Mouse (Mus musculus): ENCODE data around the gene Spef1. TPM values are rescaled to one million over a fixed set of nuclear protein-coding genes. Genes with fewer than 3 reads are reported as not detected.

Gene Spef1
- polyA plus RNA-seq, 1 experiment from 2014 or later, result 5.1 TPM

- Histone ChIP-seq H3K36me3 (ENCODE audit: control insufficient read depth, insufficient read depth, low read length) (peaks cover 47% of the 10 kb centered on the region), H3K9ac (ENCODE audit: low read depth, low read length) (no peak overlapping the region), H3K4me3 (ENCODE audit: low read length) (no peak overlapping the region), H3K9me3 (ENCODE audit: control insufficient read depth, low read length) (peaks cover 3% of the 10 kb centered on the region; the same call in 1 of the 2 replicates), H3K27ac (ENCODE audit: low read depth, low read length) (no peak overlapping the region), H3K27me3 (ENCODE audit: control insufficient read depth, insufficient read depth, low read length) (no peaks in the 10 kb centered on the region), H3K4me2 (replicated peaks; ENCODE audit: low read depth, low read length) (no peak overlapping the region), H3K4me1 (ENCODE audit: control insufficient read depth, insufficient read depth, low read length) (no peaks in the 10 kb centered on the region)
- WGBS, result 93% methylated on average over 16 of the region's 16 CpGs
- ATAC-seq (ENCODE audit: low FRiP score, low TSS enrichment), result no peak
These were observed 9.7 kb upstream of the Spef1 start for GRCm38 (mm10) chr2:131196606-131197316.

DNA sequence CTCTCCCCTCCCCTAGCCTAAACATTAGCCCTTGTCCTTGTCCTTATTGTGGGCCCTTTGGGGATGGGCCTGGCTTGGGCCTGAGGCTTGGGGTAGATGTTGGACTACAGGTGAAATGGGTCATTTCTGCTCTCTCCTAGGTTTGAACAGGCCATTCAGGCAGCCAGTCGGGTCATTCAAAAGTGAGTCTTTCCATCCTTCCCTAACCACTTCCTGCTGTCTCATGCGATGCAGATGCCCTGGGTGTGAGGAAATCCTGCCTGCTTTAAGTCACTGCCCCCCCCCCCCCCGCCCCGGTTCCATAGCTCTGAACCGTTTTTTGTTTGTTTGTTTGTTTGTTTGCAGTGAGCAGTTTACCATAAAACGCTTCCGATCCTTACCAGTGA is 3.9 kb upstream of the Spef1 start:
- Histone ChIP-seq H3K9me3 (ENCODE audit: control insufficient read depth, low read length) (no peaks in the 10 kb centered on the region), H3K36me3 (ENCODE audit: control insufficient read depth, insufficient read depth, low read length) (peaks cover 39% of the 10 kb centered on the region), H3K4me1 (ENCODE audit: control insufficient read depth, insufficient read depth, low read length) (peaks cover 36% of the 10 kb centered on the region), H3K27ac (ENCODE audit: low read depth, low read length) (peak overlapping the region; percentile 66; the same call in 1 of the 2 replicates), H3K4me2 (replicated peaks; ENCODE audit: low read depth, low read length) (no peak overlapping the region), H3K9ac (ENCODE audit: low read depth, low read length) (no peak overlapping the region), H3K4me3 (ENCODE audit: low read length) (no peak overlapping the region), H3K27me3 (ENCODE audit: control insufficient read depth, insufficient read depth, low read length) (no peaks in the 10 kb centered on the region)
- no peak for ATAC-seq (ENCODE audit: low FRiP score, low TSS enrichment)
- WGBS, result 77% methylated on average over 7 of the region's 7 CpGs

GRCm38 (mm10) chr2:131190344-131191004 is 3.4 kb upstream of the Spef1 start:
- Histone ChIP-seq H3K9ac (ENCODE audit: low read depth, low read length) (no peak overlapping the region), H3K27ac (ENCODE audit: low read depth, low read length) (peak overlapping the region; percentile 66), H3K27me3 (ENCODE audit: control insufficient read depth, insufficient read depth, low read length) (peaks cover 3% of the 10 kb centered on the region; the same call in 1 of the 2 replicates), H3K4me1 (ENCODE audit: control insufficient read depth, insufficient read depth, low read length) (peaks cover 38% of the 10 kb centered on the region), H3K9me3 (ENCODE audit: control insufficient read depth, low read length) (no peaks in the 10 kb centered on the region), H3K4me2 (replicated peaks; ENCODE audit: low read depth, low read length) (peak overlapping the region; percentile 19; the same call in 1 of the 2 replicates), H3K4me3 (ENCODE audit: low read length) (no peak overlapping the region), H3K36me3 (ENCODE audit: control insufficient read depth, insufficient read depth, low read length) (peaks cover 39% of the 10 kb centered on the region)
- 13% methylated on average over 10 of the region's 10 CpGs for WGBS
- peak; percentile 60 for ATAC-seq (ENCODE audit: low FRiP score, low TSS enrichment)

DNA sequence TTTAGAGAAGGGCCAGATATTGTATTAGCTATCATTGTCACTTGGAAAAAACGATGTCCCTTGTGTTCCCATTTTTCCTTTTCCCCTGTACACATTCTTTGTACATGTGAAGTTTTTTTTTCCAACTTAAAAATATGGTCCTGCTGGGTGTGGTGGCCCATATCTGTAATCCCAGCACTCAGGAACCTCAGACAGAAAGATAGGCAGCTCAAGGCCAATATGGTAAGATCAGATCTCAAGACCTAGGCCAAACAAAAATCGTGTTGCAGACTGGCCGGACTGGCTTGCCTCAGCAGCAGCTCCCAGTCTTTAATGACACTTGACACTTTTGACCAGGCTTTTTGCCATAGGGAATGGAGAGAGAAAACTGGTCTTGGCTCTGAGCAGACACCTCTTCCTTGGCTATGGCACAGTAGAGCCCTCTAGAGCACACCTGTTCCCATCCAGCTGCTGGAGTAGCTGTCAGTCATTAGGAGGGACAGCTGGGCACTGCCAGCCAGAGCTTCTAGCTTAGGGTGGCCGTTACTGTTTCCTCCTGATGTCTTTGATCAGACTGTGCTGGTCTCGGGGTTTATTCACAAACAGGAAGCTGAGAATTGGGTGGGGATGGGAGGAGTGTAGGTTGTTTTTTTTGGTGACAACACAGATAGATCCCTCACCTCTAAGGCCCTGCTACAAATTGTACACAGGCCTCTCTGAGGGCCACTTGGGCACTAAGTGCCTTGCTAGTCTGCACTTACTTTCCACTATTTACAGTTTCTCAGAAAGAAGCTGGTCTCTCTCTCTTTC is 2.6 kb upstream of the Spef1 start:
- H3K4me3 ChIP-seq (ENCODE audit: low read length), result no peak overlapping the region
- H3K27me3 ChIP-seq (ENCODE audit: control insufficient read depth, insufficient read depth, low read length), result peaks cover 3% of the 10 kb centered on the region; the same call in 1 of the 2 replicates
- peaks cover 38% of the 10 kb centered on the region for H3K4me1 ChIP-seq (ENCODE audit: control insufficient read depth, insufficient read depth, low read length)

GRCm38 (mm10) chr2:131188311-131188710 is 1.2 kb upstream of the Spef1 start:
- no peak overlapping the region for H3K4me3 ChIP-seq (ENCODE audit: low read length)

More for the DNA sequence above, 2.6 kb upstream of the Spef1 start:
- Histone ChIP-seq H3K27ac (ENCODE audit: low read depth, low read length) (peak overlapping the region; percentile 66; the same call in 1 of the 2 replicates), H3K4me2 (replicated peaks; ENCODE audit: low read depth, low read length) (0 out of 2 replicates have a peak overlapping the region, but pooled peaks have one; percentile 15), H3K9me3 (ENCODE audit: control insufficient read depth, low read length) (no peaks in the 10 kb centered on the region), H3K9ac (ENCODE audit: low read depth, low read length) (no peak overlapping the region), H3K36me3 (ENCODE audit: control insufficient read depth, insufficient read depth, low read length) (peaks cover 31% of the 10 kb centered on the region)
- WGBS, result 43% methylated on average over 5 of the region's 5 CpGs
- ATAC-seq (ENCODE audit: low FRiP score, low TSS enrichment), result no peak

DNA sequence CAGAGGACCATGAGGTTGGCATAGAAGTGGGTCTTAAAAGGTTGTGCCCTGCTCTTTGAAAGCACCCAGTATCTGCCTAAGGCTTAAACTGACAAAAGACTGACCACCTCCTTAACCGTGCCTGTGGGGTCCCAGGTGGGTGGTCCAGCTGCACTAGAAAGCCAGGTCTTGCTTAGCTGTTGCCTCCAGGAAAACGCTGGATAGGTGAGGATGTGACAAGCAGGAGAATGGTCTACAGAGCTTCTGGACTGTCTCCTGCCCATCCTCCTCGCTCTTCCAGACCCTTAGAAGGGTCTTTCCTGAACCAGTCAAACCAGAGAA is 480 bp upstream of the Spef1 start:
- H3K9ac ChIP-seq (ENCODE audit: low read depth, low read length), result peak overlapping the region; percentile 68
- peaks cover 9% of the 10 kb centered on the region for H3K36me3 ChIP-seq (ENCODE audit: control insufficient read depth, insufficient read depth, low read length)
- 25% methylated on average over 3 of the region's 3 CpGs for WGBS
- peak overlapping the region; percentile 64 for H3K4me3 ChIP-seq (ENCODE audit: low read length)
- ATAC-seq (ENCODE audit: low FRiP score, low TSS enrichment), result no peak
- H3K4me1 ChIP-seq (ENCODE audit: control insufficient read depth, insufficient read depth, low read length), result peaks cover 38% of the 10 kb centered on the region
- peaks cover 3% of the 10 kb centered on the region; the same call in 1 of the 2 replicates for H3K27me3 ChIP-seq (ENCODE audit: control insufficient read depth, insufficient read depth, low read length)
- H3K4me2 ChIP-seq (replicated peaks; ENCODE audit: low read depth, low read length), result peak overlapping the region; percentile 82
- H3K27ac ChIP-seq (ENCODE audit: low read depth, low read length), result peak overlapping the region; percentile 38; the same call in 1 of the 2 replicates
- no peaks in the 10 kb centered on the region for H3K9me3 ChIP-seq (ENCODE audit: control insufficient read depth, low read length)

More at GRCm38 (mm10) chr2:131188311-131188710, 1.2 kb upstream of the Spef1 start:
- Histone ChIP-seq H3K27me3 (ENCODE audit: control insufficient read depth, insufficient read depth, low read length) (peaks cover 3% of the 10 kb centered on the region; the same call in 1 of the 2 replicates), H3K9ac (ENCODE audit: low read depth, low read length) (no peak overlapping the region), H3K27ac (ENCODE audit: low read depth, low read length) (no peak overlapping the region), H3K36me3 (ENCODE audit: control insufficient read depth, insufficient read depth, low read length) (peaks cover 17% of the 10 kb centered on the region), H3K9me3 (ENCODE audit: control insufficient read depth, low read length) (no peaks in the 10 kb centered on the region), H3K4me1 (ENCODE audit: control insufficient read depth, insufficient read depth, low read length) (peaks cover 38% of the 10 kb centered on the region), H3K4me2 (replicated peaks; ENCODE audit: low read depth, low read length) (peak overlapping the region; percentile 82; the same call in 1 of the 2 replicates)
- 92% methylated on average over 5 of the region's 5 CpGs for WGBS
- ATAC-seq (ENCODE audit: low FRiP score, low TSS enrichment), result no peak

DNA sequence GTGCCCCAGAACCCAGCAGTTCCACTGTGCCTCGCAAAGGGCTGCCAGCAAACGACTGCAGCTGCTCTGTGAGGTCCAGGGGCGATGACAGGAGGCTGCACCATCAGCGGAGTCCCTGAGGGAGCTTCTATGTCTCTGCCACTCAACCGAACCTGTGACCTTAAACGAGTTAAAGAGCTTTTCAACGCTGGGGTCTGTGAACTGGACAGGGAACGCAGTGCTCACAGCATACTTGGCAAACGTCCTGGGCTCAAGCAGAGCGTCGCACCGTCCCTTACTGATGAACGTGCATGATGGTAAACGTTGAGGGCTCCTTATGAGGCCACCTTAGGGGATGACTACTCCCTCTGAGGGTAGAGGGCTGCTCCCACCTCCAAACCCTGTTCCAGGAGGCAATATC is 739 bp downstream of the Spef1 start:
- H3K27ac ChIP-seq (ENCODE audit: low read depth, low read length), result peak overlapping the region; percentile 38; the same call in 1 of the 2 replicates
- peaks cover 2% of the 10 kb centered on the region; the same call in 1 of the 2 replicates for H3K36me3 ChIP-seq (ENCODE audit: control insufficient read depth, insufficient read depth, low read length)
- H3K4me3 ChIP-seq (ENCODE audit: low read length), result peak overlapping the region; percentile 64
- WGBS, result 2% methylated on average over 14 of the region's 14 CpGs
- no peaks in the 10 kb centered on the region for H3K9me3 ChIP-seq (ENCODE audit: control insufficient read depth, low read length)
- peak overlapping the region; percentile 68 for H3K9ac ChIP-seq (ENCODE audit: low read depth, low read length)
- H3K4me2 ChIP-seq (replicated peaks; ENCODE audit: low read depth, low read length), result peak overlapping the region; percentile 82
- H3K27me3 ChIP-seq (ENCODE audit: control insufficient read depth, insufficient read depth, low read length), result peaks cover 3% of the 10 kb centered on the region; the same call in 1 of the 2 replicates
- ATAC-seq (ENCODE audit: low FRiP score, low TSS enrichment), result no peak
- H3K4me1 ChIP-seq (ENCODE audit: control insufficient read depth, insufficient read depth, low read length), result peaks cover 37% of the 10 kb centered on the region

GRCm38 (mm10) chr2:131179990-131180587 is 7.0 kb downstream of the Spef1 start, which contains the start of gene Cenpb:
Gene Cenpb, minus strand, starts transcription at chr2:131180067.
- peak within 1 kb of the TSS; percentile 97 for H3K4me2 ChIP-seq (replicated peaks; ENCODE audit: low read depth, low read length)
- H3K4me3 ChIP-seq (ENCODE audit: low read length), result peak within 1 kb of the TSS; percentile 75
- H3K9me3 ChIP-seq (ENCODE audit: control insufficient read depth, low read length), result no peaks in the 10 kb centered on the region
- 6% methylated on average over 24 of the region's 57 CpGs for WGBS
- H3K27me3 ChIP-seq (ENCODE audit: control insufficient read depth, insufficient read depth, low read length), result no peaks in the 10 kb centered on the region
- H3K9ac ChIP-seq (ENCODE audit: low read depth, low read length), result peak within 1 kb of the TSS; percentile 90
- peak; percentile 87 for ATAC-seq (ENCODE audit: low FRiP score, low TSS enrichment)
- H3K36me3 ChIP-seq (ENCODE audit: control insufficient read depth, insufficient read depth, low read length), result peaks cover 12% of the 10 kb centered on the region; the same call in 1 of the 2 replicates
- H3K27ac ChIP-seq (ENCODE audit: low read depth, low read length), result peak within 1 kb of the TSS; percentile 78
- peaks cover 38% of the 10 kb centered on the region for H3K4me1 ChIP-seq (ENCODE audit: control insufficient read depth, insufficient read depth, low read length)
